Mouse (Mus musculus) lung, postnatal 0 days (tissue): ENCODE results near the gene Igf2bp3. TPM values are rescaled to one million over a fixed set of nuclear protein-coding genes. Genes with fewer than 3 reads are reported as not detected.
A peak's percentile ranks its signal among the peaks of the same experiment; 100 is the strongest.

Experiments used
- ATAC-seq: fragments of 200-750 bp; cut with Nextera tagmentation; 2 replicates; pipeline ENCODE4 v1.8.0; 2017; ENCODE audit warnings: moderate library complexity
- DNase-seq: peaks from one replicate; pipeline ENCODE4 v3.0.0-alpha.2; 2016; ENCODE audit warnings: low spot score
- H3K27ac ChIP-seq: fragments of 300-500 bp; sonication (generic); 2 replicates; pipeline ENCODE4 v1.5.1; 2014; ENCODE audit warnings: antibody characterized with exemption, mild to moderate bottlenecking, low read length, mixed read lengths
- H3K27me3 ChIP-seq: fragments of 300-500 bp; sonication (generic); replicated peaks from 2 replicates; pipeline ENCODE4 v1.6.1; 2014; ENCODE audit warnings: low read length, mixed read lengths; ENCODE audit not compliant: insufficient read depth
- H3K36me3 ChIP-seq: fragments of 300-500 bp; sonication (generic); 2 replicates; pipeline ENCODE4 v1.6.1; 2014; ENCODE audit warnings: low read length, mixed read lengths; ENCODE audit not compliant: insufficient read depth
- H3K4me1 ChIP-seq: fragments of 300-500 bp; sonication (generic); 2 replicates; pipeline ENCODE4 v1.6.1; 2014; ENCODE audit warnings: antibody characterized with exemption, low read depth, low read length, mixed read lengths; ENCODE audit not compliant: insufficient read depth
- H3K4me2 ChIP-seq: fragments of 300-500 bp; sonication (generic); replicated peaks from 2 replicates; pipeline ENCODE4 v1.6.1; 2014; ENCODE audit warnings: low read depth, mild to moderate bottlenecking, low read length, moderate library complexity, mixed read lengths
- H3K4me3 ChIP-seq: fragments of 300-500 bp; sonication (generic); 2 replicates; pipeline ENCODE4 v1.5.1; 2014; ENCODE audit warnings: low read depth, low read length
- H3K9ac ChIP-seq: fragments of 300-500 bp; sonication (generic); replicated peaks from 2 replicates; pipeline ENCODE4 v1.6.1; 2014; ENCODE audit warnings: low read depth, mild to moderate bottlenecking
- H3K9me3 ChIP-seq: fragments of 300-500 bp; sonication (generic); 2 replicates; pipeline ENCODE4 v1.6.1; 2016; ENCODE audit warnings: low read length, mixed read lengths
- CTCF ChIP-seq: IDR thresholded peaks from 2 replicates; pipeline ENCODE4 v1.5.1; 2016; ENCODE audit warnings: antibody characterized with exemption, mild to moderate bottlenecking
- EP300 ChIP-seq: IDR thresholded peaks from 2 replicates; pipeline ENCODE4 v1.6.1; 2016; ENCODE audit warnings: antibody characterized with exemption, mild to moderate bottlenecking, control low read depth
- whole genome bisulfite sequencing: fragments of 180-500 bp; shearing (Covaris S2); extraction: QIAGEN DNeasy Blood & Tissue Kit; methylation state at CpG from one replicate; pipeline ENCODE4 v1.1.7; 2014; 5-methylcytosine and 5-hydroxymethylcytosine counted together
- polyA plus RNA-seq: library from polyadenylated mRNA; unstranded; fragments of >200 nt; fragmentation: Nextera tagmentation; extraction: Ambion mirVana; gene quantifications from 2 replicates; pipeline ENCODE4 v1.2.1, GENCODE M21; 2015

Igf2bp3 gene
- polyA plus RNA-seq, 1 experiment from 2014 or later, result 23.7 TPM

- Histone ChIP-seq H3K9me3 (no peaks in the 10 kb centered on the region), H3K4me1 (no peaks in the 10 kb centered on the region), H3K27me3 (no peaks in the 10 kb centered on the region), H3K4me2 (no peak overlapping the region), H3K9ac (no peak overlapping the region), H3K27ac (no peak overlapping the region), H3K4me3 (no peak overlapping the region), H3K36me3 (no peaks in the 10 kb centered on the region)
- no peak for TF ChIP-seq EP300
- TF ChIP-seq CTCF, result no peak
- 83% methylated on average over 5 of the region's 5 CpGs for WGBS
- ATAC-seq, result no peak
- no peak for DNase-seq
These were observed 43.5 kb downstream of the Igf2bp3 start for GRCm38 (mm10) chr6:49171216-49171615.

DNA sequence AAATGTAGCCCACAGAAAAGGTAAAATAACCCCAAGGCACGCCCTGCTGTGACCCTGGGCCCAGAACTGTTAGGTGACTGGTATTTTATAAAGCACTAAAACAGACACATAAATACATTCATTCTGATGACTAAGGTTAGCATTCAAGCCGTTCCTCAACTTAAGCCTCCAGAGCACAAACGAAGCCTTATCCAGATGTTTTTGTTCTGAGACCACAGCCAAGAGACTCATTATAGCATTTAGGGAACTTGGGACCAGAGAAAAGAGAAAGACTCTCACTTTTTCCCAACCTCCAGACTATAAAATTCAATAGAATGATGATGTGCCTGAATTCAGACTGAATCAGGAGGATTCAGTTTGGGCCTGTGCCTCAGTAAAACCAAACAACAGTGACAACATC lies 46.1 kb downstream of the Igf2bp3 start:
- DNase-seq (no peak), ATAC-seq (no peak)
- Histone ChIP-seq H3K9me3 (no peaks in the 10 kb centered on the region), H3K4me3 (no peak overlapping the region), H3K4me2 (no peak overlapping the region), H3K36me3 (no peaks in the 10 kb centered on the region), H3K27ac (no peak overlapping the region), H3K27me3 (no peaks in the 10 kb centered on the region), H3K4me1 (no peaks in the 10 kb centered on the region), H3K9ac (no peak overlapping the region)
- TF ChIP-seq EP300, result no peak
- no peak for TF ChIP-seq CTCF
- WGBS, result 66% methylated on average over 3 of the region's 3 CpGs

GRCm38 (mm10) chr6:49167406-49167805 lies 47.4 kb downstream of the Igf2bp3 start:
- TF ChIP-seq CTCF, result no peak
- no peak for TF ChIP-seq EP300
- H3K4me1 ChIP-seq, result no peaks in the 10 kb centered on the region
- H3K9me3 ChIP-seq, result no peaks in the 10 kb centered on the region
- no peaks in the 10 kb centered on the region for H3K36me3 ChIP-seq
- no peak for ATAC-seq
- H3K9ac ChIP-seq, result no peak overlapping the region
- WGBS, result 69% methylated on average over 4 of the region's 4 CpGs
- no peak overlapping the region for H3K4me2 ChIP-seq
- no peak overlapping the region for H3K27ac ChIP-seq
- DNase-seq, result no peak
- no peaks in the 10 kb centered on the region for H3K27me3 ChIP-seq
- H3K4me3 ChIP-seq, result no peak overlapping the region

DNA sequence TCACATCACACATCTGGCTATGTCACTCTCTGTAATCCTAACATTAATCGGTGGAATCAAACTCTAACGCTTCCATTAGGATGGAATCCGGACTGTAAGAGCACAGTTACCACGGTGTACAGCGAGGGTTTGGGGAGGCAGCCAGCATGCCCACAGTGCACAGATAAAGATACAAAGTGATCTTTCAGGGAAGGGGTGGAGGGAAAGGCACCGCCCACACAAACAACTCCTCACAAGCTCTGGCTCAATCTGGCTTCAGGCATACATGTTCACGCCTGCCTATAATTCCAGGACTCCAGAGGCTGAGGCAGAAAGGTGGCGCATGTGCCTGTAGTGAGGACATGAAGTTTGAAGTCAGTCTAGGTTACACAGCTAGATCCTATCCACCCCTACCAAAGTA lies 48.4 kb downstream of the Igf2bp3 start:
- Histone ChIP-seq H3K9ac (no peak overlapping the region), H3K36me3 (no peaks in the 10 kb centered on the region), H3K4me1 (no peaks in the 10 kb centered on the region), H3K27ac (no peak overlapping the region), H3K4me2 (no peak overlapping the region), H3K4me3 (no peak overlapping the region), H3K9me3 (no peaks in the 10 kb centered on the region), H3K27me3 (no peaks in the 10 kb centered on the region)
- no peak for ATAC-seq
- WGBS, result 86% methylated on average over 8 of the region's 8 CpGs
- no peak for TF ChIP-seq CTCF
- no peak for TF ChIP-seq EP300
- no peak for DNase-seq

DNA sequence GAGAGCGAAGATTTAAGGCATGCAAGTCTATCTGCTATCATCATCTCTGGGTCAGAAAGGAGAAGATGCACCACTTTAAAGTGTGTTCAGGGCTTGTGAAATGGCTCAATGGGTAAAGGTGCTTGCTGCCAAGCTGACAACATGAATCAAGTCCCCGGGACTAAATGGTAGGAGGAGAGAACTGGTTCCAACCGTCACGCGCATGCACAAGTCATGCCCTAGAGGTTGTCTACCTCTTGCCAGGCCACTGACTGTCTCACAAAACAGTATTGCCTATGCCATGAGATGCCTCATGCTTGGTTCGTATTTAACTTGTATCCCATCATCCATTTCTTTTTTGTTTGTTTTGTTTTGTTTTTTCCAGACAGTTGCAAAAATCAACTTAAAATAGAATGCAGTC lies 48.9 kb downstream of the Igf2bp3 start:
- no peak overlapping the region for H3K4me3 ChIP-seq
- no peak for TF ChIP-seq EP300
- no peak for TF ChIP-seq CTCF
- H3K27ac ChIP-seq, result no peak overlapping the region
- DNase-seq (no peak), ATAC-seq (no peak)
- no peak overlapping the region for H3K9ac ChIP-seq
- no peaks in the 10 kb centered on the region for H3K36me3 ChIP-seq
- WGBS, result 88% methylated on average over 6 of the region's 6 CpGs
- H3K4me2 ChIP-seq, result no peak overlapping the region
- H3K4me1 ChIP-seq, result no peaks in the 10 kb centered on the region
- no peaks in the 10 kb centered on the region for H3K27me3 ChIP-seq
- H3K9me3 ChIP-seq, result no peaks in the 10 kb centered on the region

- WGBS, result 58% methylated on average over 6 of the region's 6 CpGs
- ATAC-seq (0 out of 2 replicates have a peak, but pooled peaks have one; percentile 26), DNase-seq (no peak)
- H3K4me3 ChIP-seq, result no peak overlapping the region
- H3K4me1 ChIP-seq, result no peaks in the 10 kb centered on the region
- no peak overlapping the region for H3K9ac ChIP-seq
- no peak for TF ChIP-seq CTCF
- no peak for TF ChIP-seq EP300
- no peak overlapping the region for H3K4me2 ChIP-seq
- H3K27me3 ChIP-seq, result no peaks in the 10 kb centered on the region
- H3K9me3 ChIP-seq, result no peaks in the 10 kb centered on the region
- H3K27ac ChIP-seq, result no peak overlapping the region
- H3K36me3 ChIP-seq, result no peaks in the 10 kb centered on the region
These were observed 49.7 kb downstream of the Igf2bp3 start for GRCm38 (mm10) chr6:49165101-49165500.

DNA sequence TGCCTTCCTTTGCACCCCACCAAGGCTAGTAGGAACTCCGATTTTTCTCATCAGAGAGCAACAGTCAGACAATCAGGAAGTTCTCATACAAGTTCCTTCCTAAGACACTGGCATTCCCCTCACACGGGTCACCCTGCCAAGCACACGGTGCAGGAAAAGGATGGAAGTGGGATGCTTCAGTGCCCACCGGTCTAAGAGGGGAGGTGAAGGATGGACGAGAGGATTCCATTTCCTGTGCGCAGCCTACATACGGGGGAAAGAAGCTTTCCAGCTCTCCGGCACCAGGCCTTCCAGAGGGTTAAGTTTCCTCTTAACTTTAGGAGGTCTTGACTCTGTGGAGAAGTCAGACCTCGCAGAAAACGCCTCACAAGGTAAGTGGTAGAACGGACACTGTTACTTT lies 50.1 kb downstream of the Igf2bp3 start:
- H3K9ac ChIP-seq, result no peak overlapping the region
- no peak for DNase-seq
- H3K4me3 ChIP-seq, result no peak overlapping the region
- no peak for TF ChIP-seq CTCF
- no peak for TF ChIP-seq EP300
- H3K4me1 ChIP-seq, result no peaks in the 10 kb centered on the region
- WGBS, result 70% methylated on average over 11 of the region's 11 CpGs
- no peak for ATAC-seq
- H3K4me2 ChIP-seq, result no peak overlapping the region
- H3K36me3 ChIP-seq, result no peaks in the 10 kb centered on the region
- no peaks in the 10 kb centered on the region for H3K9me3 ChIP-seq
- H3K27me3 ChIP-seq, result no peaks in the 10 kb centered on the region
- H3K27ac ChIP-seq, result no peak overlapping the region
